Mouse (Mus musculus): ENCODE results near the gene Olfr843.

The Olfr843 gene

DNA sequence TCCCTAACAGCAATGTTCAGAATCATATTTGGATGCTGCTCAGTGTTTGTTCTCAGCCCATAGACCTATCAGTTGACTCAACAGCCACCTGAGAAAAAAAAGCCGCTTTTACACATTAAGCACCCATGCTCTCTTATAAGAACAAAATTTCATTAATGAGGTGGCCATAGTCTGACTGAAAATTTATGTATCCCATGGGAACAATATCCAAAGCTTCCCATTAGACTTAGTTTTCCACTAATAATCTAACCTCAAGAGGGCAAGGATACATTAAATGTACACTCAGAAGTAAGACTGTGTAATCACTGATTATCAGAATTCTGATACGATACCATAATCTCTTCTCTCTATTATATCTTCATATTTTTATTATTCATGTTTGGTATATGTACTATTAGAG, at the start of gene Olfr843:
Gene Olfr843, minus strand, starts transcription at position 101 of the 400 bp plus-strand sequence.
- no peak for DNase-seq (ENCODE audit: low spot score)
